Mouse (Mus musculus): ENCODE results near the gene Msantd3.

- TF ChIP-seq CTCF (IDR thresholded peaks at IDR 0.05) (no peak), POLR2A (IDR thresholded peaks at IDR 0.05; ENCODE audit: insufficient read depth, low read depth, low read length) (no peak), EP300 (IDR thresholded peaks at IDR 0.05; ENCODE audit: insufficient read depth, low read depth, low read length) (no peak)
Measured at GRCm38 (mm10) chr4:48538581-48538980, 1.2 kb upstream of the Msantd3 start.

All from heart, adult 2 months (tissue).